Mouse (Mus musculus): ENCODE measurements around the gene Gli3. TPM values are rescaled to one million over a fixed set of nuclear protein-coding genes. Genes with fewer than 3 reads are reported as not detected.

Gene Gli3
- polyA plus RNA-seq, 2 experiments: 0.21 to 0.44 TPM

DNA sequence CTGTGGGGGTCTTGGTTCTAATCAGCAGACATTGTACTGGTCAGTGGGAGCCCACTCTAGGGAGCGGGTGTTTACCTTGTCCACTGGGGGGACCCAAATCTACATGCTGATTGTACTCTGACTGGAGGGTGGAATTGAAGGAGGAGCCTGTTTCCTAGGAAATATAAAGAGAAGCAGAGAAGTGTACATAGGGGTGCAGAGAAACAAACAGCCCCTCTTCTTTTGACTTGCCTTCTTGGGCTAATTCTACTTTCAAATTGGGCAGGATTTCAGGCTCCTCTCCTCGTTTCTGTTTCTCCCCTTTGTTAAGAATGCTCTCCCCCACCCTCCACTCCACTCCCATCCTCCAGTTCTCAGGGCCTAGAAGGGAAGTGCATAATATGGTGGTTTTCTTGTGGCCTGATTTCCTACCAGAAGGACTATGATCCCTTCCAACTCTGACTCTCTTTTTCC is 93.6 kb downstream of the Gli3 start:
- Histone ChIP-seq H3K4me1 (replicated peaks; ENCODE audit: control insufficient read depth in 2 of 2, insufficient read depth in 2 of 2, low read length in 1 of 2) (no peaks in the 10 kb centered on the region; a peak in 1 of 4 replicates), H3K27ac (no peak overlapping the region), H3K36me3 (replicated peaks; ENCODE audit: control insufficient read depth, insufficient read depth, low read depth) (no peaks in the 10 kb centered on the region), H3K27me3 (ENCODE audit: control insufficient read depth, insufficient read depth, low read length) (no peaks in the 10 kb centered on the region), H3K4me3 (ENCODE audit: insufficient read depth in 1 of 2, low read depth in 2 of 2, low read length in 2 of 2) (no peak overlapping the region), H3K9me3 (ENCODE audit: control insufficient read depth, low read length) (no peaks in the 10 kb centered on the region), H3K9ac (replicated peaks) (no peak overlapping the region), H3K4me2 (ENCODE audit: low read depth) (no peak overlapping the region)
- WGBS (ENCODE audit: insufficient replicate concordance): 30% methylated on average over 2 of the region's 2 CpGs
- TF ChIP-seq CTCF (IDR thresholded peaks at IDR 0.05; ENCODE audit: low read depth) (no peak), EP300 (IDR thresholded peaks at IDR 0.05; ENCODE audit: low read depth) (no peak)
- DNase-seq (ENCODE audit: low read depth in 3 of 3, low spot score in 3 of 3) (no peak), ATAC-seq (ENCODE audit: insufficient read depth) (no peak)

DNA sequence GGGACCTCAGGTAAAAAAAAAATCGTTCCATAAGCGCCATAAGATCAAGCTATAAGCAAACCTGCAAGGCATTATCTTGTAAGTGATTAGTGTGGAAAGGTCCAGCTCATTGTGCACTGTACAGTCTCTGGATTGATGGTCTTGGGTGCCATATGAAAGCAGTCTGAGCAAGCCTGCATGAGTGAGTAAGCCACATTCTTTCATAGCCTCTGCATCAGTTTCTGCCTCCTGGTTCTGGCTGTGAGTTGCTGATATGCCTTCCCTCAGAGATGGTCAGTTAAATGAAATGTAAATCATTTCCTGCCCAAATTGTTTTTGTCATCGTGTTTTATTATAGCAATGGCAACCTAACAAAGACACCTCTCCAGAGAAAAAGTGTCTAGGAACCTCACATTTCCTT is 98.4 kb downstream of the Gli3 start:
- no peak overlapping the region for H3K27ac ChIP-seq
- DNase-seq (ENCODE audit: low read depth in 3 of 3, low spot score in 3 of 3): no peak
- H3K4me2 ChIP-seq (ENCODE audit: low read depth): no peak overlapping the region
- WGBS (ENCODE audit: insufficient replicate concordance): 45% methylated on average over 3 of the region's 3 CpGs
- H3K9ac ChIP-seq (replicated peaks): no peak overlapping the region
- no peaks in the 10 kb centered on the region; a peak in 1 of 4 replicates for H3K4me1 ChIP-seq (replicated peaks; ENCODE audit: control insufficient read depth in 2 of 2, insufficient read depth in 2 of 2, low read length in 1 of 2)
- no peak for ATAC-seq (ENCODE audit: insufficient read depth)
- no peak for TF ChIP-seq EP300 (IDR thresholded peaks at IDR 0.05; ENCODE audit: low read depth)
- TF ChIP-seq CTCF (IDR thresholded peaks at IDR 0.05; ENCODE audit: low read depth): no peak
- H3K9me3 ChIP-seq (ENCODE audit: control insufficient read depth, low read length): no peaks in the 10 kb centered on the region
- no peaks in the 10 kb centered on the region for H3K36me3 ChIP-seq (replicated peaks; ENCODE audit: control insufficient read depth, insufficient read depth, low read depth)
- H3K27me3 ChIP-seq (ENCODE audit: control insufficient read depth, insufficient read depth, low read length): no peaks in the 10 kb centered on the region
- no peak overlapping the region for H3K4me3 ChIP-seq (ENCODE audit: insufficient read depth in 1 of 2, low read depth in 2 of 2, low read length in 2 of 2)

DNA sequence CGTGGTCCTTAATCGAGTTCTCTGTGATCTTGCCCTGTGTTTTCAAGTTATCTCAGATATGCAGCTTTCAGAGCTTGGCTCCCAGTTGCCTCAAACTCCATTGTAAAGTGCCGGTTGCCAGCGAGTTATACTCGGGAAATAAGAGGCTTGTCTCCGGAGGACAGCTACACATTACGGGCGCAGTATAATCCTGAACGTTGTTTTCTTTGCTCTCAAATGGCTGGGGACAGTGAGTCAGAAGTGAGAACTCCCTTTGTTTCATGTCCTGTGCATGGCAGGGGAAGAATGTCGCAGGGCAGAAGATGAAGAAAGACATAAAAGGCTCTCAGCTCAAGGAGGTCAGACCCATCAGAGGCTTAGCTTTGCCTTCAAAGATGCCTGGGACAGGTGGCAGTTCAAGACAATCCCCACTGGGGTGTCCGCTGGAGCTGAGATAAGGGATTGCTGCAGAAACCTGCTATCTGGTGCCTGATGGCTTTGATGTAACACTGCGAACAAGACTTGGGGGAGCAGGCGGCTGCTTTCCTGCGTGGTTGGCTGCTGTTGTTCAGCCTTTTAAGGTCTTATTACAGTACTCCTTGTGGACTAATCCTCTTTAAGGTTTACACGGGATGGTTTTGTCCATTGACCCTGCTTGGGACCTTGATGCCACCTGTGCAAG is 108.0 kb downstream of the Gli3 start:
- ATAC-seq (ENCODE audit: insufficient read depth): peak; percentile 57; the same call in 1 of the 2 replicates
- TF ChIP-seq CTCF (IDR thresholded peaks at IDR 0.05; ENCODE audit: low read depth) (no peak), EP300 (IDR thresholded peaks at IDR 0.05; ENCODE audit: low read depth) (no peak)

DNA sequence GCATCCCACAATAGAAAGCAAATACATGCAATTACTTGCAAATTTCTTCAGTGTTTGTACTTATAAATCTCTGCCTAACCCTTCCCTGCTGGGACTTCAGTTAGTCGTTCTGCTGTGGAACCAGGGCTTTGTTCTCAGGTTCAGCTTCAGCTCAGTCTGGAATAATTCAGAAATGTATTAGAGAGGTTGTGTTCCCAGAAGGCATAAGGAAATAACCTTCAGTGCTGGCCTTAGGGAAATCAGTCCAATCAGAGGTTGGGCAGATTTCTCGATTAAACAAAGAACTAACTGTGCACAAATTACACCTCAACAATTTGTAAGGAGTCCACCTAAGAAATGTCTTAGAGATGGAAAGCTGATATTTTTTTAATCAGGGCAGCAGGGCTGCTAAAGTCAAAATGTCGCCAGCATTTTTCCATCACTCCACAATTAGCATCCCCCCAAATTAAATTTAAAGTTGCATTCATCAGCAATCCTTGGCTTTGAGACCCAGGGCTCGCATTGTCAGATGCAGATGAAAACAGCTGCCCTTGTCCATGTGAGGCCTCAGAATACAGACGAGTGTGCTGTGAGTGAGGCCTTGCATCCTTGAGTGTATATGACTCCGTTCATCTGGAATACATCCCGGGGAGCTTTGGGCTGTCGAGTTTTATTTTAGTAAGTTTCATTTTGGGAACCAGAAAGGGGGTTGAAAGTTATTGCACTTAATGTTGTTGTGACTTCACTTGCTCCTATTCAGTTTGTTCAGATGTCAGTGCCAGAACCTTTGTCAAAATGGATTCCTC is 114.3 kb downstream of the Gli3 start:
- Histone ChIP-seq H3K4me3 (ENCODE audit: insufficient read depth in 1 of 2, low read depth in 2 of 2, low read length in 2 of 2) (no peak overlapping the region), H3K9ac (replicated peaks) (no peak overlapping the region), H3K27me3 (ENCODE audit: control insufficient read depth, insufficient read depth, low read length) (no peaks in the 10 kb centered on the region), H3K27ac (no peak overlapping the region), H3K36me3 (replicated peaks; ENCODE audit: control insufficient read depth, insufficient read depth, low read depth) (no peaks in the 10 kb centered on the region), H3K4me1 (replicated peaks; ENCODE audit: control insufficient read depth in 2 of 2, insufficient read depth in 2 of 2, low read length in 1 of 2) (no peaks in the 10 kb centered on the region), H3K9me3 (ENCODE audit: control insufficient read depth, low read length) (no peaks in the 10 kb centered on the region), H3K4me2 (ENCODE audit: low read depth) (no peak overlapping the region)
- ATAC-seq (ENCODE audit: insufficient read depth) (no peak), DNase-seq (ENCODE audit: low read depth in 3 of 3, low spot score in 3 of 3) (no peak)
- 55% methylated on average over 8 of the region's 8 CpGs for WGBS (ENCODE audit: insufficient replicate concordance)
- TF ChIP-seq EP300 (IDR thresholded peaks at IDR 0.05; ENCODE audit: low read depth) (no peak), CTCF (IDR thresholded peaks at IDR 0.05; ENCODE audit: low read depth) (no peak)

More for the DNA sequence above, 108.0 kb downstream of the Gli3 start:
- Histone ChIP-seq H3K4me2 (ENCODE audit: low read depth) (no peak overlapping the region), H3K9me3 (ENCODE audit: control insufficient read depth, low read length) (no peaks in the 10 kb centered on the region), H3K4me1 (replicated peaks; ENCODE audit: control insufficient read depth in 2 of 2, insufficient read depth in 2 of 2, low read length in 1 of 2) (peaks cover 0 to 6% of the 10 kb centered on the region in 2 experiments; a peak in 2 of 4 replicates), H3K27me3 (ENCODE audit: control insufficient read depth, insufficient read depth, low read length) (no peaks in the 10 kb centered on the region), H3K27ac (no peak overlapping the region), H3K9ac (replicated peaks) (no peak overlapping the region), H3K4me3 (ENCODE audit: insufficient read depth in 1 of 2, low read depth in 2 of 2, low read length in 2 of 2) (no peak overlapping the region), H3K36me3 (replicated peaks; ENCODE audit: control insufficient read depth, insufficient read depth, low read depth) (no peaks in the 10 kb centered on the region)
- no peak for DNase-seq (ENCODE audit: low read depth in 3 of 3, low spot score in 3 of 3)
- 18% methylated on average over 15 of the region's 15 CpGs for WGBS (ENCODE audit: insufficient replicate concordance)

DNA sequence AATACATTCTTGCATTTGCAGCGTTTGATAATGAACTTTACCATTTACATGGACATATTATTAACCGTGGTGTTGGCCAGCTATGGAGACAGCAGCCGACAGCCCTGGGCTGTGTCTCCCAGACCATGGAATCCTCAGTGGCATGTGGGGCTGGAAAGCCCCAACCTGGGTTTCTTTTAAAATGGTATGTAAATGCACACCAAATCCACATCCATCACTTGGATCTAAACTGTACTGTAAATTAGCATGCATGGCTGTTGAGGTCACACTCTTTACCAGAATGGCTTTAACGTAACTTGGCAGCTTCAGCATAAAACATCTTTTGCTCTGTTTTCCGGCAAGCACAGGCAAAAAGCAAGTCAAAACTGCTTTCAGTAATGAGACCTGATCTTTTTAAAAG is 117.4 kb downstream of the Gli3 start:
- no peak for ATAC-seq (ENCODE audit: insufficient read depth)

More for the DNA sequence above, 117.4 kb downstream of the Gli3 start:
- 78% methylated on average over 5 of the region's 5 CpGs for WGBS (ENCODE audit: insufficient replicate concordance)
- Histone ChIP-seq H3K27ac (no peak overlapping the region), H3K36me3 (replicated peaks; ENCODE audit: control insufficient read depth, insufficient read depth, low read depth) (no peaks in the 10 kb centered on the region), H3K9me3 (ENCODE audit: control insufficient read depth, low read length) (no peaks in the 10 kb centered on the region), H3K4me2 (ENCODE audit: low read depth) (no peak overlapping the region), H3K4me3 (ENCODE audit: insufficient read depth in 1 of 2, low read depth in 2 of 2, low read length in 2 of 2) (no peak overlapping the region), H3K9ac (replicated peaks) (no peak overlapping the region), H3K4me1 (replicated peaks; ENCODE audit: control insufficient read depth in 2 of 2, insufficient read depth in 2 of 2, low read length in 1 of 2) (no peaks in the 10 kb centered on the region), H3K27me3 (ENCODE audit: control insufficient read depth, insufficient read depth, low read length) (no peaks in the 10 kb centered on the region)
- no peak for TF ChIP-seq EP300 (IDR thresholded peaks at IDR 0.05; ENCODE audit: low read depth)
- DNase-seq (ENCODE audit: low read depth in 3 of 3, low spot score in 3 of 3): no peak

All from liver, embryonic 14.5 days (tissue).